In genomic region chr2:84523994-84524393, GRCm38 (mm10) we compare ENCODE assay signal across 22 mouse cellular contexts. TPM values are rescaled to one million over a fixed set of nuclear protein-coding genes. Genes with fewer than 3 reads are reported as not detected.
DNase-seq lines count a peak whose midpoint lies in the region; ATAC-seq and TF ChIP-seq lines count a peak whose summit lies in the region.
"Had no signal": no experiment of that assay in that cellular context is flagged by ENCODE, and none has a peak within 500 bp of the region (broad histone marks: within the 10 kb centered on the region; RNA-seq: fewer than 3 reads in every experiment).

No protein-coding gene starts in this region.

- H3K27ac ChIP-seq in liver, adult 2 months (replicated peaks; ENCODE audit: insufficient read depth, low read depth, low read length), result no peak overlapping the region
- no peak overlapping the region for H3K27ac ChIP-seq in MEL (ENCODE audit: control insufficient read depth, low read depth, low read length)
- H3K27ac ChIP-seq: forebrain, embryonic 10.5 days; forebrain, embryonic 13.5 days; gastrocnemius, adult 2 months; heart, adult 2 months; hindbrain, embryonic 12.5 days; hindbrain, embryonic 15.5 days had no signal

- no peaks in the 10 kb centered on the region for H3K36me3 ChIP-seq in liver, adult 2 months (ENCODE audit: control insufficient read depth, insufficient read depth, low read length)
- no peaks in the 10 kb centered on the region; a peak in 2 of 4 replicates for H3K36me3 ChIP-seq in MEL (ENCODE audit: control insufficient read depth in 1 of 2, insufficient read depth in 2 of 2, low read length in 2 of 2)
- H3K36me3 ChIP-seq: forebrain, embryonic 10.5 days; G1E; hindbrain, embryonic 12.5 days; hindbrain, embryonic 15.5 days had no signal

- WGBS in liver, adult 2 months, result 79% methylated on average over 6 of the region's 6 CpGs

- peak; percentile 80 for ATAC-seq in granulocyte monocyte progenitor cell, adult 5-6 weeks (replicated peaks; ENCODE audit: poor library complexity, severe bottlenecking)
- ATAC-seq in megakaryocyte progenitor cell, adult 5-6 weeks (replicated peaks; ENCODE audit: poor library complexity), result peak; percentile 56
- ATAC-seq: forebrain, embryonic 13.5 days; forebrain, embryonic 16.5 days had no signal

- no peak overlapping the region for H3K4me3 ChIP-seq in liver, adult 2 months (ENCODE audit: insufficient read depth, low read depth, low read length)
- H3K4me3 ChIP-seq in MEL (ENCODE audit: control insufficient read depth in 1 of 2, insufficient read depth in 1 of 2, low read depth in 2 of 2, low read length in 2 of 2), result no peak overlapping the region
- H3K4me3 ChIP-seq: forebrain, embryonic 10.5 days; forebrain, embryonic 13.5 days; gastrocnemius, adult 2 months; heart, adult 2 months; hindbrain, embryonic 12.5 days; hindbrain, embryonic 15.5 days had no signal

- intact Hi-C loops in left cerebral cortex, postnatal 4 days (cut with DNase I), result no loop called here

- H3K27me3 ChIP-seq in liver, adult 2 months (ENCODE audit: control insufficient read depth, insufficient read depth, low read length), result no peaks in the 10 kb centered on the region
- no peaks in the 10 kb centered on the region; a peak in 1 of 4 replicates for H3K27me3 ChIP-seq in MEL (ENCODE audit: control insufficient read depth in 1 of 2, insufficient read depth in 2 of 2, low read length in 2 of 2)
- H3K27me3 ChIP-seq: CH12.LX; forebrain, embryonic 13.5 days; hindbrain, embryonic 12.5 days; hindbrain, embryonic 15.5 days had no signal

- TF ChIP-seq CTCF in liver, adult 2 months (IDR thresholded peaks at IDR 0.05; ENCODE audit: low read depth, low read length), result no peak
- no peak for TF ChIP-seq CTCF in MEL (IDR thresholded peaks at IDR 0.05 in 2 of 3, conservative IDR thresholded peaks at IDR 0.05 in 1 of 3; ENCODE audit: control insufficient read depth in 1 of 3, insufficient read depth in 1 of 3, low read depth in 2 of 3, low read length in 3 of 3, poor library complexity in 1 of 3, severe bottlenecking in 1 of 3)

- H3K4me1 ChIP-seq in liver, adult 2 months (ENCODE audit: control insufficient read depth, insufficient read depth, low read length), result peaks cover 4% of the 10 kb centered on the region; the same call in 1 of the 2 replicates
- 0 out of 4 replicates have a peak, but pooled peaks cover 0 to 2% of the 10 kb centered on the region in 2 experiments for H3K4me1 ChIP-seq in MEL (ENCODE audit: control insufficient read depth in 1 of 2, insufficient read depth in 2 of 2, low read length in 2 of 2)
- H3K4me1 ChIP-seq: forebrain, embryonic 13.5 days; hindbrain, embryonic 12.5 days; hindbrain, embryonic 15.5 days had no signal

- TF ChIP-seq RAD21 in MEL (IDR thresholded peaks at IDR 0.05; ENCODE audit: low read depth, low read length), result no peak

- no peak for TF ChIP-seq EP300 in MEL (IDR thresholded peaks at IDR 0.05; ENCODE audit: low read depth in 1 of 2, low read length in 2 of 2)

- H3K9me3 ChIP-seq in MEL (replicated peaks; ENCODE audit: insufficient read depth, low read length), result no peaks in the 10 kb centered on the region
- H3K9me3 ChIP-seq: forebrain, embryonic 10.5 days; forebrain, embryonic 13.5 days; G1E; hindbrain, embryonic 12.5 days; hindbrain, embryonic 15.5 days had no signal

- no peak for TF ChIP-seq POLR2A in liver, adult 2 months (IDR thresholded peaks at IDR 0.05; ENCODE audit: extremely low read depth, insufficient read depth, low read length)
- TF ChIP-seq POLR2A in MEL (IDR thresholded peaks at IDR 0.05; ENCODE audit: control insufficient read depth in 1 of 2, insufficient read depth in 1 of 2, low read depth in 1 of 2, low read length in 2 of 2, poor library complexity in 1 of 2), result no peak

- no peaks in the 10 kb centered on the region for H3K79me2 ChIP-seq in liver, adult 2 months (ENCODE audit: control insufficient read depth, insufficient read depth, low read length)
- no peaks in the 10 kb centered on the region for H3K79me2 ChIP-seq in MEL (ENCODE audit: control insufficient read depth, insufficient read depth, low read length, poor library complexity)

- peak; percentile 39 for DNase-seq in liver, adult 2 months (ENCODE audit: extremely low read depth, low read depth, low spot score)
- DNase-seq in liver (no peak), MEL (ENCODE audit: low read depth, low spot score) (peak; percentile 15)
- no peak for DNase-seq in left cerebral cortex, postnatal 4 days
- DNase-seq in spleen, postnatal 36 days (ENCODE audit: low spot score in 2 of 2), result no peak
- no peak for DNase-seq in thymus, postnatal 10 days (ENCODE audit: low spot score in 2 of 2)
- DNase-seq: B cell, adult 2 months; cerebellum, adult 18-20 months; cerebellum, adult 9-10 months; cerebellum, postnatal 14 days; gastrocnemius, adult 2 months; gastrocnemius, postnatal 14 days; heart, adult 2 months had no signal

- no peak overlapping the region for H3K9ac ChIP-seq in liver, adult 2 months (ENCODE audit: low read depth, low read length)
- H3K9ac ChIP-seq in MEL (ENCODE audit: control insufficient read depth, low read depth, low read length, poor library complexity, severe bottlenecking), result no peak overlapping the region
- H3K9ac ChIP-seq: forebrain, embryonic 13.5 days; hindbrain, embryonic 12.5 days; hindbrain, embryonic 15.5 days had no signal

TF ChIP-seq in MEL, 35 proteins besides CTCF, POLR2A, EP300 and RAD21:
- no peak for TF ChIP-seq BHLHE40 (IDR thresholded peaks at IDR 0.05; ENCODE audit: borderline replicate concordance, low read depth, low read length)
- TF ChIP-seq ZMIZ1 (IDR thresholded peaks at IDR 0.05; ENCODE audit: low read depth, low read length), result no peak
- no peak for TF ChIP-seq ZNF384 (IDR thresholded peaks at IDR 0.05; ENCODE audit: low read depth, low read length)
- no peak for TF ChIP-seq SMC3 (IDR thresholded peaks at IDR 0.05; ENCODE audit: low read depth, low read length)
- no peak for TF ChIP-seq CHD2 (IDR thresholded peaks at IDR 0.05; ENCODE audit: low read length)
- TF ChIP-seq MAX (IDR thresholded peaks at IDR 0.05; ENCODE audit: low read length), result peak; percentile 41; the same call in 1 of the 2 replicates
- TF ChIP-seq GABPA (IDR thresholded peaks at IDR 0.05; ENCODE audit: low read depth, low read length), result no peak
- no peak for TF ChIP-seq USF1 (IDR thresholded peaks at IDR 0.05; ENCODE audit: low read depth, low read length)

RNA-seq across cellular contexts. Expression of gene Tfpi, which starts 47.4 kb away (rescaled TPM):
- total RNA-seq in liver, adult 2 months (2014; rRNA removed), result 6.6 and 9.6 TPM in 2 replicates
- polyA plus RNA-seq in liver, adult 2 months (2012; rRNA removed), result 0.91 and 1.2 TPM in 2 replicates
- total RNA-seq in MEL (2012; rRNA removed), result 0.82 and 1.1 TPM in 2 replicates
- 1 to 10 TPM in 1 of 2 experiments, not detected in 1; 2.5 TPM for polyA plus RNA-seq in MEL (2012; ENCODE audit: insufficient read depth in 1 of 2, insufficient read length in 2 of 2, low read depth in 1 of 2, low replicate concordance in 2 of 2, missing spikeins in 1 of 2)
- 28.4 and 69.7 TPM in 2 replicates for total RNA-seq in granulocyte monocyte progenitor cell, adult 5-6 weeks (2014; fragmentation: Nextera tagmentation)
- 74.5 and 81.7 TPM in 2 replicates for total RNA-seq in granulocyte monocyte progenitor cell, adult 5-6 weeks (2017)
- 68.1 and 70.0 TPM in 2 replicates for total RNA-seq in megakaryocyte progenitor cell, adult 5-6 weeks (2015)
- total RNA-seq in megakaryocyte progenitor cell, adult 5-6 weeks (2017), result 56.1 and 62.7 TPM in 2 replicates
- total RNA-seq in left cerebral cortex, postnatal 4 days (2021), result 10 to 100 TPM in 1 of 2 experiments, 1 to 10 TPM in 1; 9.3 to 10.3 TPM

Comparison
In these comparisons a context has a peak if more than half of its experiments do, and no peak if none do; other contexts are left out.
1. DNase-seq: peak in liver, adult 2 months (single experiment) and MEL (single experiment); none in liver (single experiment), left cerebral cortex, postnatal 4 days (single experiment), spleen, postnatal 36 days (0 of 2) and thymus, postnatal 10 days (0 of 2).